Mouse (Mus musculus): ENCODE measurements around the gene Fktn. TPM values are rescaled to one million over a fixed set of nuclear protein-coding genes. Genes with fewer than 3 reads are reported as not detected.

Gene Fktn
- polyA plus RNA-seq, 2 experiments: 2.0 to 2.3 TPM

GRCm38 (mm10) chr4:53762501-53762900, 48.7 kb downstream of the Fktn start:
- Histone ChIP-seq H3K9me3 (ENCODE audit: control insufficient read depth, low read length) (no peaks in the 10 kb centered on the region), H3K4me2 (ENCODE audit: low read depth) (no peak overlapping the region), H3K36me3 (replicated peaks; ENCODE audit: control insufficient read depth, insufficient read depth, low read depth) (no peaks in the 10 kb centered on the region), H3K27ac (no peak overlapping the region), H3K9ac (replicated peaks) (no peak overlapping the region), H3K4me3 (ENCODE audit: insufficient read depth in 1 of 2, low read depth in 2 of 2, low read length in 2 of 2) (no peak overlapping the region), H3K4me1 (replicated peaks; ENCODE audit: control insufficient read depth in 2 of 2, insufficient read depth in 2 of 2, low read length in 1 of 2) (no peaks in the 10 kb centered on the region), H3K27me3 (ENCODE audit: control insufficient read depth, insufficient read depth, low read length) (no peaks in the 10 kb centered on the region)
- ATAC-seq (ENCODE audit: insufficient read depth) (no peak), DNase-seq (ENCODE audit: low read depth in 3 of 3, low spot score in 3 of 3) (no peak)
- WGBS (ENCODE audit: insufficient replicate concordance): 62% methylated on average over 3 of the region's 3 CpGs
- TF ChIP-seq CTCF (IDR thresholded peaks at IDR 0.05; ENCODE audit: low read depth): no peak
- no peak for TF ChIP-seq EP300 (IDR thresholded peaks at IDR 0.05; ENCODE audit: low read depth)

- Histone ChIP-seq H3K4me2 (ENCODE audit: low read depth) (no peak overlapping the region), H3K4me1 (replicated peaks; ENCODE audit: control insufficient read depth in 2 of 2, insufficient read depth in 2 of 2, low read length in 1 of 2) (no peaks in the 10 kb centered on the region), H3K4me3 (ENCODE audit: insufficient read depth in 1 of 2, low read depth in 2 of 2, low read length in 2 of 2) (no peak overlapping the region), H3K27ac (no peak overlapping the region), H3K9me3 (ENCODE audit: control insufficient read depth, low read length) (no peaks in the 10 kb centered on the region), H3K27me3 (ENCODE audit: control insufficient read depth, insufficient read depth, low read length) (no peaks in the 10 kb centered on the region), H3K9ac (replicated peaks) (no peak overlapping the region), H3K36me3 (replicated peaks; ENCODE audit: control insufficient read depth, insufficient read depth, low read depth) (no peaks in the 10 kb centered on the region)
- WGBS (ENCODE audit: insufficient replicate concordance): 42% methylated on average over 6 of the region's 6 CpGs
- no peak for DNase-seq (ENCODE audit: low read depth in 3 of 3, low spot score in 3 of 3)
- ATAC-seq (ENCODE audit: insufficient read depth): no peak
- TF ChIP-seq EP300 (IDR thresholded peaks at IDR 0.05; ENCODE audit: low read depth): no peak
- TF ChIP-seq CTCF (IDR thresholded peaks at IDR 0.05; ENCODE audit: low read depth): no peak
Observed at GRCm38 (mm10) chr4:53770958-53771735, 57.3 kb downstream of the Fktn start.

- no peak overlapping the region for H3K27ac ChIP-seq
- no peaks in the 10 kb centered on the region for H3K36me3 ChIP-seq (replicated peaks; ENCODE audit: control insufficient read depth, insufficient read depth, low read depth)
- DNase-seq (ENCODE audit: low read depth in 3 of 3, low spot score in 3 of 3) (no peak), ATAC-seq (ENCODE audit: insufficient read depth) (no peak)
- WGBS (ENCODE audit: insufficient replicate concordance): 80% methylated on average over 5 of the region's 5 CpGs
- TF ChIP-seq EP300 (IDR thresholded peaks at IDR 0.05; ENCODE audit: low read depth): no peak
- TF ChIP-seq CTCF (IDR thresholded peaks at IDR 0.05; ENCODE audit: low read depth): no peak
- peaks cover 2% of the 10 kb centered on the region for H3K27me3 ChIP-seq (ENCODE audit: control insufficient read depth, insufficient read depth, low read length)
- H3K4me3 ChIP-seq (ENCODE audit: insufficient read depth in 1 of 2, low read depth in 2 of 2, low read length in 2 of 2): no peak overlapping the region
- no peak overlapping the region for H3K9ac ChIP-seq (replicated peaks)
- H3K4me2 ChIP-seq (ENCODE audit: low read depth): no peak overlapping the region
- H3K4me1 ChIP-seq (replicated peaks; ENCODE audit: control insufficient read depth in 2 of 2, insufficient read depth in 2 of 2, low read length in 1 of 2): no peaks in the 10 kb centered on the region
- H3K9me3 ChIP-seq (ENCODE audit: control insufficient read depth, low read length): no peaks in the 10 kb centered on the region
Observed at GRCm38 (mm10) chr4:53772004-53772403, 58.2 kb downstream of the Fktn start.

GRCm38 (mm10) chr4:53773911-53774310, 60.1 kb downstream of the Fktn start:
- H3K4me2 ChIP-seq (ENCODE audit: low read depth): no peak overlapping the region
- no peak for ATAC-seq (ENCODE audit: insufficient read depth)
- H3K36me3 ChIP-seq (replicated peaks; ENCODE audit: control insufficient read depth, insufficient read depth, low read depth): no peaks in the 10 kb centered on the region
- no peak for TF ChIP-seq CTCF (IDR thresholded peaks at IDR 0.05; ENCODE audit: low read depth)
- TF ChIP-seq EP300 (IDR thresholded peaks at IDR 0.05; ENCODE audit: low read depth): no peak
- no peak overlapping the region for H3K9ac ChIP-seq (replicated peaks)
- no peaks in the 10 kb centered on the region for H3K9me3 ChIP-seq (ENCODE audit: control insufficient read depth, low read length)
- H3K4me1 ChIP-seq (replicated peaks; ENCODE audit: control insufficient read depth in 2 of 2, insufficient read depth in 2 of 2, low read length in 1 of 2): no peaks in the 10 kb centered on the region
- no peak overlapping the region for H3K4me3 ChIP-seq (ENCODE audit: insufficient read depth in 1 of 2, low read depth in 2 of 2, low read length in 2 of 2)
- H3K27me3 ChIP-seq (ENCODE audit: control insufficient read depth, insufficient read depth, low read length): peaks cover 2% of the 10 kb centered on the region
- DNase-seq (ENCODE audit: low read depth in 3 of 3, low spot score in 3 of 3): no peak
- WGBS (ENCODE audit: insufficient replicate concordance): 51% methylated on average over 6 of the region's 6 CpGs
- H3K27ac ChIP-seq: no peak overlapping the region

- no peak for TF ChIP-seq EP300 (IDR thresholded peaks at IDR 0.05; ENCODE audit: low read depth)
- no peak for TF ChIP-seq CTCF (IDR thresholded peaks at IDR 0.05; ENCODE audit: low read depth)
- no peak overlapping the region for H3K4me2 ChIP-seq (ENCODE audit: low read depth)
- no peaks in the 10 kb centered on the region for H3K9me3 ChIP-seq (ENCODE audit: control insufficient read depth, low read length)
- H3K27me3 ChIP-seq (ENCODE audit: control insufficient read depth, insufficient read depth, low read length): peaks cover 12% of the 10 kb centered on the region
- DNase-seq (ENCODE audit: low read depth in 3 of 3, low spot score in 3 of 3) (no peak), ATAC-seq (ENCODE audit: insufficient read depth) (no peak)
- no peak overlapping the region for H3K9ac ChIP-seq (replicated peaks)
- H3K4me1 ChIP-seq (replicated peaks; ENCODE audit: control insufficient read depth in 2 of 2, insufficient read depth in 2 of 2, low read length in 1 of 2): no peaks in the 10 kb centered on the region; a peak in 1 of 4 replicates
- WGBS (ENCODE audit: insufficient replicate concordance): 45% methylated on average over 4 of the region's 4 CpGs
- H3K4me3 ChIP-seq (ENCODE audit: insufficient read depth in 1 of 2, low read depth in 2 of 2, low read length in 2 of 2): no peak overlapping the region
- H3K27ac ChIP-seq: no peak overlapping the region
- H3K36me3 ChIP-seq (replicated peaks; ENCODE audit: control insufficient read depth, insufficient read depth, low read depth): no peaks in the 10 kb centered on the region
Observed at GRCm38 (mm10) chr4:53781396-53781795, 67.6 kb downstream of the Fktn start.
